Mouse (Mus musculus) CH12.LX (cell line): ENCODE data around the gene Slc24a5. TPM values are rescaled to one million over a fixed set of nuclear protein-coding genes. Genes with fewer than 3 reads are reported as not detected.
"Not testable (repeated sequence)": the region's sequence is repeated elsewhere in the genome, so short reads cannot be mapped to it uniquely, and the experiment has no call there.

Experiments used
- DNase-seq: peaks from one replicate; pipeline ENCODE4 v3.0.0-alpha.2; 2013; ENCODE audit errors: extremely low read depth
- H3K27ac ChIP-seq: 2 replicates; pipeline ENCODE4 v1.5.1; 2012; ENCODE audit warnings: low read depth, mild to moderate bottlenecking, control low read depth, moderate library complexity; ENCODE audit not compliant: insufficient read depth
- H3K27me3 ChIP-seq: replicated peaks from 2 replicates; pipeline ENCODE3; 2012; ENCODE audit warnings: inconsistent platforms
- H3K36me3 ChIP-seq, 2 experiments: replicated peaks in 1 of 2; 2 replicates each; pipeline versions ENCODE3 to v1.6.1; 2012; ENCODE audit warnings: inconsistent platforms in 1 of 2, low read length in 1 of 2, mild to moderate bottlenecking in 1 of 2, mixed read lengths in 1 of 2, moderate library complexity in 1 of 2; ENCODE audit not compliant: control insufficient read depth in 1 of 2, insufficient read depth in 1 of 2
- H3K4me1 ChIP-seq, 2 experiments: 2 replicates each; pipeline ENCODE4 v1.6.1; 2012; ENCODE audit warnings: inconsistent platforms in 1 of 2, moderate library complexity in 1 of 2; ENCODE audit not compliant: insufficient read depth in 2 of 2, control insufficient read depth in 1 of 2
- H3K4me2 ChIP-seq: 2 replicates; pipeline ENCODE4 v1.6.1; 2012; ENCODE audit warnings: low read depth, mild to moderate bottlenecking, control low read depth; ENCODE audit not compliant: poor library complexity, insufficient read depth, severe bottlenecking
- H3K4me3 ChIP-seq, 3 experiments: fragments of 150-350 bp in 1 of 3; sonication (generic) in 1 of 3; replicated peaks in 1 of 3; 2 replicates each; pipeline versions ENCODE3 to v1.5.1; 2011 to 2012; ENCODE audit warnings: low read depth in 2 of 3, low read length in 2 of 3, mild to moderate bottlenecking in 2 of 3, moderate library complexity in 2 of 3, control low read depth in 1 of 3, improper control_type of control experiment in 1 of 3, inconsistent platforms in 1 of 3, mixed read lengths in 1 of 3; ENCODE audit not compliant: poor library complexity in 1 of 3
- H3K79me2 ChIP-seq: replicated peaks from 2 replicates; pipeline ENCODE4 v1.6.1; 2012; ENCODE audit warnings: mild to moderate bottlenecking, moderate library complexity; ENCODE audit not compliant: control insufficient read depth, poor library complexity, insufficient read depth, severe bottlenecking; ENCODE audit errors: extremely low read depth
- H3K9ac ChIP-seq: 2 replicates; pipeline ENCODE4 v1.6.1; 2012; ENCODE audit warnings: low read depth, mild to moderate bottlenecking, control low read depth, moderate library complexity; ENCODE audit not compliant: insufficient read depth
- H3K9me3 ChIP-seq: replicated peaks from 2 replicates; pipeline ENCODE3; 2012; ENCODE audit warnings: low read length, inconsistent platforms, mixed read lengths
- HCFC1 ChIP-seq: IDR thresholded peaks from 2 replicates; pipeline ENCODE4 v1.6.1; 2012; ENCODE audit warnings: low read depth, mild to moderate bottlenecking, inconsistent platforms, low read length, improper control_type of control experiment
- MAFK ChIP-seq: IDR thresholded peaks from 2 replicates; pipeline ENCODE4 v1.6.1; 2011; ENCODE audit warnings: low read length, improper control_type of control experiment; ENCODE audit not compliant: insufficient replicate concordance
- dilution Hi-C: fragments of 300-500 bp; cut with MboI; formaldehyde crosslinking; loops from 2 replicates; pipeline ENCODE4 v1.14.3; 2020; ENCODE audit warnings: low sequenced_read_pairs; ENCODE audit not compliant: extremely low pct_unique_long_range_greater_than_20kb, extremely low pct_ligation_motif_present
- in situ Hi-C: fragments of 300-500 bp; cut with MboI; formaldehyde crosslinking; loops from 3 replicates; pipeline ENCODE4 v1.14.3; 2019; ENCODE audit warnings: low sequenced_read_pairs, low pct_ligation_motif_present, low pct_unique_long_range_greater_than_20kb, mixed read lengths
- polyA plus RNA-seq: library from polyadenylated mRNA; unstranded; fragments of >175 nt; gene quantifications from 2 replicates; pipeline ENCODE4 v1.2.1, GENCODE M21; 2012; ENCODE audit warnings: low read depth; ENCODE audit not compliant: insufficient read length
- total RNA-seq, 2 experiments: library from RNA; depleted of rRNA; stranded (reverse); fragments of 300-350 nt in 1 of 2; fragments of >200 nt in 1 of 2; gene quantifications; 2 replicates each; pipeline ENCODE4 v1.2.3; 2012 to 2014

Gene Slc24a5
- total and polyA plus RNA-seq, 3 experiments = not detected

DNA sequence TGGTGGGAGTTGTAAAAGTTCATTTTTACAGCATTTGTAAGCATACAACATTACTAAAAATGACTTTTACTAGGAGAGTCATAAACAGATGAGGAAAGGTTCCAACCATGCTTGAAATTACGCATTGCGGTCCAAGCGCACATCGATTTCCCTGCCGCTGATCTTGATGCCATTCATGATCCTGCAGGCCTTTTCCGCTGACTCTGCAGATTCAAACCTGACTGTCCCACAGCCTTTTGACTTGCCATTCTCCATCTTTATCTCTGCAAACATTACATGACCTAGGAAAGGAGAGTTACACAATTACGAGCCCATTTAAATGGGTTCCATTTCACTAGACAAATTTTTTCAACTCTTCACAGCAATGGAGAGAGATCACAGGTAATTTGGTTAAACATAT lies 20.8 kb downstream of the Slc24a5 start:
- Histone ChIP-seq H3K27ac (no peak overlapping the region), H3K4me3 (no peak overlapping the region), H3K27me3 (no peaks in the 10 kb centered on the region), H3K9ac (no peak overlapping the region), H3K9me3 (peaks cover 18% of the 10 kb centered on the region), H3K4me2 (no peak overlapping the region), H3K79me2 (no peaks in the 10 kb centered on the region), H3K36me3 (no peaks in the 10 kb centered on the region), H3K4me1 (no peaks in the 10 kb centered on the region)
- DNase-seq = no peak
- in situ Hi-C loops = no loop called here
- TF ChIP-seq HCFC1 (no peak), MAFK (peak; percentile 78)
- dilution Hi-C loops = no loop called here

DNA sequence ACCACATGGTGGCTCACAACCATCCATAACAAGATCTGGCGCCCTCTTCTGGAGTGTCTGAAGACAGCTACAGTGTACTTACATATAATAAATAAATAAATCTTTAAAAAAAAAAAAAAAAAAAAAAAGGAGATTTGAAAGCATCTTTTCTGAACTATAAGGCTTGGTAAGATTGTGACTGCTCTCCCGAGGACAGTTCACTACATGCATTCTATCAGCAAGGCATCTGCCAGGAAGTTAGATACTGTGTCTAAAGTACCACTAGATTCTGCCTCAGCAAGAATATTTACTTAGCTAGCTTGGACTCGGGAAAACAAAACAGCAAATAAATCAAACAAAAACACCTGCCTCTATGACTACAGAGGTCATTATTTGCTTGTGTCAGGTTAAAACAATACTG lies 24.2 kb downstream of the Slc24a5 start:
- H3K79me2 ChIP-seq, H3K4me3 ChIP-seq, DNase-seq, H3K27me3 ChIP-seq, dilution Hi-C loops, H3K27ac ChIP-seq, H3K4me1 ChIP-seq, H3K4me2 ChIP-seq, in situ Hi-C loops, H3K36me3 ChIP-seq, H3K9ac ChIP-seq: not testable (repeated sequence)
- H3K9me3 ChIP-seq = peaks cover 15% of the 10 kb centered on the region

DNA sequence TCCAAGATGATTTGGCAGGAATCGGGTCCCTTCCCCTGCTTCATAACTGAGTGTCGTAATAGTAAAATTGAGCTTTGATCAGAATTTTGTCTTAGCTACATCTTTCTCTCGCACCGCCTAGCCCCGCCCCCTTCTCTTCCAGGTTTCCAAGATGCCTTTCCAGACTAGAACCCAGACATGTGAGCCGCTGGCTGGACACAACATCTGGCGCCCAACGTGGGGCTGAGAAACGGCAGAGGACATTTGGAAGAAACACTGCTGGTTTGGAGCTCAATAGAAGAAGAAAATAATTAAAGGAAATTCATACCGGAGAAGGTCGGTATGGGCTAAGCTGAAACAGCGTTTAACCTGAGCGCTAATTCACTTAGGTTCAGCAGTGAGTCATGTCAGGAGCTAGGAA lies 36.6 kb downstream of the Slc24a5 start:
- not testable (repeated sequence) for H3K36me3 ChIP-seq, H3K79me2 ChIP-seq

DNA sequence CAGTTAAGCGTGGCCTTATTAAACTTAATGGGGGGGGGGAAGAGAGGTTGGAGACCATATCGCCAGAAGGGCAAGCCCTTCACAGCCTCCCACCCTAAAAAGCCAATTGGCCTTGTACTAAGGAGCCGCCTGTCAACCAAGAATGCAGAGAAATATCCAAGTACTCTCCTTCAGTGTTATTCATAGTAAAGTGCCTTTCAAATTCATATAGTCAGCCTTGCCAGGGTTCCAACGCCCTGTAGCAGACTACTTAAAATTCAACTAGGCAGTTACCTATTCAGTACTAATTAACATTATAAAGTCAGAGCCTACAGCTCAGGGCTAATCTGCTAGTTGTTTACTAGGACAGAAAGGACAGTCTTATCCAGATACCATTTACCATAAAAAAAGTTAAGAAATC lies 38.6 kb downstream of the Slc24a5 start:
- H3K9me3 ChIP-seq, H3K4me3 ChIP-seq, H3K27me3 ChIP-seq, H3K27ac ChIP-seq, DNase-seq, H3K4me1 ChIP-seq, dilution Hi-C loops, H3K4me2 ChIP-seq, H3K79me2 ChIP-seq, H3K9ac ChIP-seq, in situ Hi-C loops, H3K36me3 ChIP-seq: not testable (repeated sequence)

More for the DNA sequence above, 36.6 kb downstream of the Slc24a5 start:
- H3K4me2 ChIP-seq, H3K27ac ChIP-seq, H3K4me1 ChIP-seq, H3K4me3 ChIP-seq, H3K9ac ChIP-seq, in situ Hi-C loops, dilution Hi-C loops, DNase-seq, H3K9me3 ChIP-seq, H3K27me3 ChIP-seq: not testable (repeated sequence)
